Mouse (Mus musculus): ENCODE data around the gene Tmem63a. TPM values are rescaled to one million over a fixed set of nuclear protein-coding genes. Genes with fewer than 3 reads are reported as not detected.
"Not testable (repeated sequence)": the region's sequence is repeated elsewhere in the genome, so short reads cannot be mapped to it uniquely, and the experiment has no call there.

The Tmem63a gene
- polyA plus RNA-seq, 2 experiments = 4.6 to 6.8 TPM

GRCm38 (mm10) chr1:180934467-180935419, 7.4 kb upstream of the Tmem63a start, which contains the start of gene Lefty1:
Lefty1 (plus strand) TSS chr1:180935022.
- Histone ChIP-seq H3K4me3 (ENCODE audit: insufficient read depth in 1 of 2, low read depth in 2 of 2, low read length in 2 of 2) (peak within 1 kb of the TSS in 1 of 2 experiments; percentile 58; a peak in 1 of 4 replicates), H3K27ac (no peak within 1 kb of the TSS), H3K27me3 (ENCODE audit: control insufficient read depth, insufficient read depth, low read length) (peaks cover 8% of the 10 kb centered on the region), H3K9ac (replicated peaks) (no peak within 1 kb of the TSS; the same call in 1 of the 2 replicates), H3K9me3 (ENCODE audit: control insufficient read depth, low read length) (no peaks in the 10 kb centered on the region), H3K36me3 (replicated peaks; ENCODE audit: control insufficient read depth, insufficient read depth, low read depth) (no peaks in the 10 kb centered on the region), H3K4me1 (replicated peaks; ENCODE audit: control insufficient read depth in 2 of 2, insufficient read depth in 2 of 2, low read length in 1 of 2) (peaks cover 8 to 15% of the 10 kb centered on the region in 2 experiments), H3K4me2 (ENCODE audit: low read depth) (peak within 1 kb of the TSS; percentile 77)
- WGBS (ENCODE audit: insufficient replicate concordance) = 40% methylated on average over 21 of the region's 21 CpGs
- DNase-seq (ENCODE audit: low read depth in 3 of 3, low spot score in 3 of 3) = no peak
- TF ChIP-seq EP300 (IDR thresholded peaks at IDR 0.05; ENCODE audit: low read depth) = no peak
- TF ChIP-seq CTCF (IDR thresholded peaks at IDR 0.05; ENCODE audit: low read depth) = no peak
- ATAC-seq (ENCODE audit: insufficient read depth) = no peak

GRCm38 (mm10) chr1:180936610-180937398, 5.3 kb upstream of the Tmem63a start:
- peak overlapping the region; percentile 77 for H3K4me2 ChIP-seq (ENCODE audit: low read depth)
- not testable (repeated sequence) for H3K36me3 ChIP-seq (replicated peaks; ENCODE audit: control insufficient read depth, insufficient read depth, low read depth); H3K27me3 ChIP-seq (ENCODE audit: control insufficient read depth, insufficient read depth, low read length); H3K9me3 ChIP-seq (ENCODE audit: control insufficient read depth, low read length)
- under 1% methylated on average over 32 of the region's 41 CpGs for WGBS (ENCODE audit: insufficient replicate concordance)
- peak; percentile 32; the same call in 1 of the 2 replicates for TF ChIP-seq EP300 (IDR thresholded peaks at IDR 0.05; ENCODE audit: low read depth)
- DNase-seq (ENCODE audit: low read depth in 3 of 3, low spot score in 3 of 3) (peak; percentile 60 to 73 (median 70)), ATAC-seq (ENCODE audit: insufficient read depth) (peak; percentile 98)
- H3K27ac ChIP-seq = peak overlapping the region; percentile 37
- H3K4me3 ChIP-seq (ENCODE audit: insufficient read depth in 1 of 2, low read depth in 2 of 2, low read length in 2 of 2) = peak overlapping the region; percentile 44 to 58
- H3K4me1 ChIP-seq (replicated peaks; ENCODE audit: control insufficient read depth in 2 of 2, insufficient read depth in 2 of 2, low read length in 1 of 2) = peaks cover 16 to 29% of the 10 kb centered on the region in 2 experiments
- H3K9ac ChIP-seq (replicated peaks) = peak overlapping the region; percentile 70

DNA sequence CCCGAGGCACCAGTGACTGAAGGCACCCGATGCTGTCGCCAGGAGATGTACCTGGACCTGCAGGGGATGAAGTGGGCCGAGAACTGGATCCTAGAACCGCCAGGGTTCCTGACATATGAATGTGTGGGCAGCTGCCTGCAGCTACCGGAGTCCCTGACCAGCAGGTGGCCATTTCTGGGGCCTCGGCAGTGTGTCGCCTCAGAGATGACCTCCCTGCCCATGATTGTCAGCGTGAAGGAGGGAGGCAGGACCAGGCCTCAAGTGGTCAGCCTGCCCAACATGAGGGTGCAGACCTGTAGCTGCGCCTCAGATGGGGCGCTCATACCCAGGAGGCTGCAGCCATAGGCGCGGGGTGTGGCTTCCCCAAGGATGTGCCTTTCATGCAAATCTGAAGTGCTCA, 4.5 kb upstream of the Tmem63a start:
- H3K4me3 ChIP-seq (ENCODE audit: insufficient read depth in 1 of 2, low read depth in 2 of 2, low read length in 2 of 2) = peak overlapping the region in 1 of 2 experiments; percentile 58; a peak in 2 of 4 replicates
- peak overlapping the region; percentile 37; the same call in 1 of the 2 replicates for H3K27ac ChIP-seq
- DNase-seq (ENCODE audit: low read depth in 3 of 3, low spot score in 3 of 3); H3K27me3 ChIP-seq (ENCODE audit: control insufficient read depth, insufficient read depth, low read length); H3K9me3 ChIP-seq (ENCODE audit: control insufficient read depth, low read length); H3K36me3 ChIP-seq (replicated peaks; ENCODE audit: control insufficient read depth, insufficient read depth, low read depth); ATAC-seq (ENCODE audit: insufficient read depth): not testable (repeated sequence)
- TF ChIP-seq CTCF (IDR thresholded peaks at IDR 0.05; ENCODE audit: low read depth) = peak; percentile 29; the same call in 1 of the 2 replicates
- WGBS (ENCODE audit: insufficient replicate concordance) = 69% methylated on average over 13 of the region's 13 CpGs
- peak overlapping the region; percentile 70; the same call in 1 of the 2 replicates for H3K9ac ChIP-seq (replicated peaks)
- H3K4me1 ChIP-seq (replicated peaks; ENCODE audit: control insufficient read depth in 2 of 2, insufficient read depth in 2 of 2, low read length in 1 of 2) = peaks cover 16 to 29% of the 10 kb centered on the region in 2 experiments
- peak overlapping the region; percentile 77 for H3K4me2 ChIP-seq (ENCODE audit: low read depth)

DNA sequence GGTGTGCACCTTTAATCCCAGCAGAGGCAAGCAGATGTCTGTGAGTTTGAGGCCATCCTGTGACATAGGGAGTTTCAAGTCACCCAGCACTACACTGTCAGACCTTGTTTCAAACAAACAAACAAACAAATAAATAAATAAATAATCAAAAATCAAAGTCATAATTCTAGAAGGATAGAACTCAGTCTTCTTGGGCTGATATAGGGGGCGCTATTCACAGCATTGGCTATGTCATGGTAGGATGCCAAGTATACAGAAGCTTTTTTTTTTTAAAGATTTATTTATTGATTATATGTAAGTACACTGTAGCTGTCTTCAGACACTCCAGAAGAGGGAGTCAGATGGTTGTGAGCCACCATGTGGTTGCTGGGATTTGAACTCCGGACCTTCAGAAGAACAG, 3.4 kb upstream of the Tmem63a start:
- H3K4me3 ChIP-seq (ENCODE audit: insufficient read depth in 1 of 2, low read depth in 2 of 2, low read length in 2 of 2); DNase-seq (ENCODE audit: low read depth in 3 of 3, low spot score in 3 of 3); H3K9me3 ChIP-seq (ENCODE audit: control insufficient read depth, low read length); H3K27me3 ChIP-seq (ENCODE audit: control insufficient read depth, insufficient read depth, low read length); H3K9ac ChIP-seq (replicated peaks); H3K27ac ChIP-seq; H3K4me2 ChIP-seq (ENCODE audit: low read depth); ATAC-seq (ENCODE audit: insufficient read depth); H3K36me3 ChIP-seq (replicated peaks; ENCODE audit: control insufficient read depth, insufficient read depth, low read depth): not testable (repeated sequence)
- 82% methylated on average over 2 of the region's 2 CpGs for WGBS (ENCODE audit: insufficient replicate concordance)
- peaks cover 25 to 36% of the 10 kb centered on the region in 2 experiments for H3K4me1 ChIP-seq (replicated peaks; ENCODE audit: control insufficient read depth in 2 of 2, insufficient read depth in 2 of 2, low read length in 1 of 2)
- peak; percentile 33; the same call in 1 of the 2 replicates for TF ChIP-seq CTCF (IDR thresholded peaks at IDR 0.05; ENCODE audit: low read depth)

Data from liver, embryonic 14.5 days (tissue).